Mouse (Mus musculus) limb, embryonic 10.5 days (tissue): ENCODE data around the gene AC140267.1. TPM values are rescaled to one million over a fixed set of nuclear protein-coding genes. Genes with fewer than 3 reads are reported as not detected.

ENCODE experiments used
- DNase-seq: peaks from one replicate; pipeline ENCODE4 v3.0.0-alpha.2; 2017; ENCODE audit warnings: low spot score
- H3K27ac ChIP-seq: fragments of 300-500 bp; sonication (generic); 2 replicates; pipeline ENCODE4 v1.5.1; 2016; ENCODE audit warnings: mild to moderate bottlenecking
- H3K27me3 ChIP-seq: fragments of 300-500 bp; sonication (generic); 2 replicates; pipeline ENCODE4 v1.6.1; 2016; ENCODE audit warnings: low read depth, mild to moderate bottlenecking; ENCODE audit not compliant: poor library complexity, severe bottlenecking
- H3K36me3 ChIP-seq: fragments of 300-500 bp; sonication (generic); 2 replicates; pipeline ENCODE4 v1.6.1; 2016; ENCODE audit warnings: mild to moderate bottlenecking, moderate library complexity
- H3K4me1 ChIP-seq: fragments of 300-500 bp; sonication (generic); 2 replicates; pipeline ENCODE4 v1.6.1; 2016
- H3K4me3 ChIP-seq: fragments of 300-500 bp; sonication (generic); 2 replicates; pipeline ENCODE4 v1.5.1; 2016; ENCODE audit warnings: mild to moderate bottlenecking, moderate library complexity
- H3K9me3 ChIP-seq: fragments of 300-500 bp; sonication (generic); replicated peaks from 2 replicates; pipeline ENCODE4 v1.6.1; 2016; ENCODE audit warnings: mild to moderate bottlenecking
- WGBS: fragments of 180-500 bp; shearing (Covaris S2); methylation state at CpG from one replicate; pipeline ENCODE4 v1.1.7; 2016; 5-methylcytosine and 5-hydroxymethylcytosine counted together
- polyA plus RNA-seq: library from polyadenylated mRNA; unstranded; fragments of >200 nt; fragmentation: Nextera tagmentation; extraction: Ambion mirVana; gene quantifications from 2 replicates; pipeline ENCODE4 v1.2.1, GENCODE M21; 2016

AC140267.1 gene
- polyA plus RNA-seq, 1 experiment from 2014 or later = not detected

DNA sequence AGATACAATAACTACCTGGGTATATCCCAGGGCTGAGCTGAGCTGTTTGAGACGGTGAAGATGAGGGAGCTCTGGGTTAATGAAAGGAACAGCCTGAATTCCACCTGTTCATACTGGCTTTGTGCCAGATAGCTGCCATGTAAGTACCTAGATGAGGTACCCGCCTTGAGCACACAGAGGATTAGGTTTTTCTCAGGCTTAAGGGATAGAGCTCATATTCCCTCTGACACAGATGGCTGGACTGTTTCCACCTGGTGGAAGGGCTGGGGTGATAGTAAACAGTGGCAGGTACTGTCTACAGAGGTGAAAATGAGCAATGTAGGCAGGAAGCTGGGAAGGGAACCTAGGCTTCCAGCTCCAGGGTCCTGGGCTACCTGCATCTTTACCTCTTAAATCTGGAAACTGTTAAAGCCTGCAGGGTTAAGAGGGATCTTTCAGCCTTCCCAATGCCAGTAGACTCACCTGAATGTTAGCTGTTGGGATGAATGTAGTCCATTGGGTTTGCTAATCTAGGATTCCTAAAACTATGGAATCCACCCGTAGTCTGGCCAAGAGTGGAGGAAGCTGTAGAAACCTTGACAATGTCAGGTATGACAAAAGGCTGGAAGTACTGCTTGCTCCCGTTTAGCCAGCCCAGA lies 22.1 kb downstream of the AC140267.1 start:
- WGBS = 43% methylated on average over 4 of the region's 4 CpGs
- Histone ChIP-seq H3K27ac (peak overlapping the region; percentile 62; the same call in 1 of the 2 replicates), H3K9me3 (no peaks in the 10 kb centered on the region), H3K36me3 (peaks cover 64% of the 10 kb centered on the region), H3K27me3 (no peaks in the 10 kb centered on the region), H3K4me1 (peaks cover 50% of the 10 kb centered on the region), H3K4me3 (peak overlapping the region; percentile 98)
- DNase-seq = no peak

DNA sequence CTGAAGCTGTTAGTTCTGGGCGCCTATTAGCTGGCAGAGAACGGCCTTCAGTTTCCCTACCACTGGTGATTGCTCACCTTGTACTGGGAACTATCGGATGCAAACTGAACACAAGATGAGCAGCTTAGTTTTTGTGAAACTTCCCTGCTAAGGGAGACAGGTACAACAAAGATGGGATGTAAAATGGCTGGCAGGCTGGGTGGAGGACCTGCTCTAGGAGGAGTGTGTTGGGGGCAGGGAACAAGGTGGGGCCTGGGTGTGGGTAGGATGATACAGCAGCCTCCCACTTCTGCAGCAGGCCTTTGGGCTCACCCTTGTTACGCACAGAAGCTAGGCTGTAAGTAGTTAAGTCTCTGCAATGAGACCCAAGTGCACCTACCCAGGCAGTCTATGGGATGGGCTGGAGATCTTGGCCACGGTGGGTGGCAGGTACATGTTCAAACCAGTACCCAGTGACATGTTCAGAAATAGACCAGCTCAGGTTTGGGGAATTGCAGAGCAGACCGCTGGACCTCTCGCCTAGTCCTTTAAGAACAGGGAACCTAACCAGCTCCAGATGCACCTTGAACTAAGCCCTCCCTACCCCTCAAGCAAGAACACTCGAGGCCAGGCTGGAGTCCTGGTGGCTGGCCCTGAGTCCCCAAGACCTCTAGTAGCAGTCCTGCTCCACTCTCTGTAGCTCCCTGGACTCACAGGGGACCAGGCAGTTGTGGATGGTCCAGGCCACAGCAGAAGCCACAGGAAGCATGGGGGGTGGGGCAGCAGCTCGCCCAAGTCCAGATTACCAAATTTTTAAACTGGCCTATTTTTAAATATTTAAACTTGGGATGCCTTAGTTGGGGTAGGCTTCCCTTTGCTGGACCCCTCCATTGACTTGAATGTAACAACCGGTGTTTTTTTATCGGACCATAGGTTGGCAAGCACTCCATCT lies 22.9 kb downstream of the AC140267.1 start:
- Histone ChIP-seq H3K4me1 (peaks cover 50% of the 10 kb centered on the region), H3K27ac (peak overlapping the region; percentile 62), H3K27me3 (no peaks in the 10 kb centered on the region), H3K9me3 (no peaks in the 10 kb centered on the region), H3K36me3 (peaks cover 64% of the 10 kb centered on the region), H3K4me3 (peak overlapping the region; percentile 98; the same call in 1 of the 2 replicates)
- DNase-seq = peak; percentile 45
- 59% methylated on average over 11 of the region's 11 CpGs for WGBS

DNA sequence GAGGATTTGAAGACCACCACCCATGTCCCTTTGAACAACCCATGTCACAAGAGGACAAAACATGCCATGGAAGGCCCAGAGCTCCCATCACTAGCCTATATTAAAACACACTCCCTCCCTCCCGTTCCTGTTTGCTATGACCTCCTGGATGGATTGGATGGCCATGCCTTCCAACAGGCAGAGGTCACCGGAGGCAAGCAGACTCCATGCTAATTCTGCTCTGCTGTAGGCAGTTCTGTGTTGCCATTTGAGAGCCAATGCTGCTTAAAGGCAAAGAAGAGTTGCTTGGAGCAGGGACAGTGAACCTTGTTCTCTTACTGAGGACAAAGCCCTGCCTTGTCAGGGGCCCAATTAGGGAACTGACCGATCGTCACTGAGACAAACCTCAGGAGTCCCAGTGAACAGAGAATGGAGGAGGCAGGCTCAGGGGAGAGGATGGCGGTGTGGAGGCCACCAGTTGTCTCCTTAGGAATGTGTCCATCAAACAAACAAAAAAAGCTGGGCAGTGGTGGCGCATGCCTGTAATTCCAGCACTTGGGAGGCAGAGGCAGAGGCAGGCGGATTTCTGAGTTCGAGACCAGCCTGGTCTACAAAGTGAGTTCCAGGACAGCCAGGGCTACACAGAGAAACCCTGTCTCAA lies 23.9 kb downstream of the AC140267.1 start:
- WGBS = 88% methylated on average over 8 of the region's 8 CpGs
- Histone ChIP-seq H3K27me3 (no peaks in the 10 kb centered on the region), H3K4me3 (no peak overlapping the region), H3K36me3 (peaks cover 64% of the 10 kb centered on the region), H3K4me1 (peaks cover 46% of the 10 kb centered on the region), H3K27ac (no peak overlapping the region), H3K9me3 (no peaks in the 10 kb centered on the region)
- no peak for DNase-seq

DNA sequence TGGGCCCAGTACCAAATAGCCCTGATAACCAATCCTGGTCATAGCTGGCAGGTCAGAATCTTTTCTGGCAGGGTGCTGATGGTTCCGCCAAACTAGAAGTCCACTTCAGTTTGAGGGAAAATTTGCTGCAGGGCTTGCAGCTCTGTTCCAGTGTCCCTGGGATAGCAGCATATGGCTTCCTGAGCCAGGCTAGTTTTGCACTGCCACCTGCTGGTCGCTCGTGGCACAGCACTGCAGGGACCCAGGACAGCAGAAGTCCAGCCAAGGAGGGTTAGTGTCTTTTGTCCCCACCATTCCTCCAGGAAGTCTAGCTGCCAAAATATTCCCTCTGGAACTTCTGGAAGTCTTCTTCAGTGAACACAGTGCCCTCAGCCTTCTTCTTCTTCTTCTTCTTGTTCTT lies 25.0 kb downstream of the AC140267.1 start:
- Histone ChIP-seq H3K4me3 (no peak overlapping the region), H3K4me1 (peaks cover 46% of the 10 kb centered on the region), H3K36me3 (peaks cover 64% of the 10 kb centered on the region), H3K27ac (no peak overlapping the region), H3K9me3 (no peaks in the 10 kb centered on the region), H3K27me3 (no peaks in the 10 kb centered on the region)
- DNase-seq = peak; percentile 91
- 17% methylated on average over 3 of the region's 3 CpGs for WGBS

DNA sequence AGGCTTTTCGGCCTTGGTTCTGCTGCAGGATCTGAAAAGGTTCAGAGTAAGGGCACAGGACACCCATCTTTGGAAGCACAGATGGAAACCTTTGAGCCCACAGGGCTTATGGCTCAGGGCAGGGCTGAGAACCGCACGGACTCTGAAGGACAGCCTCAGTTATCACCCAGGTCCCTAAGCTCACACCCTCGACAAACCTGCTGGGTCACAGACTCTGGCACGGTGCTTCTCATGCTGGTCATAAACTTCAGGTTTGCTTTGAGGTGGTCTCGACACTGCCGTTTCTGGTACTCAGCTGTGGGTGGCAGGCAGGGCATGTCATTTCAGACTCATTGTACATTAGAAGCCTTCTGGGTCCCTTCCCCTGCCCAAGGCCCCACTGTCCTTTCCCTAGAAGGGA lies 25.5 kb downstream of the AC140267.1 start:
- H3K27me3 ChIP-seq = no peaks in the 10 kb centered on the region
- 87% methylated on average over 7 of the region's 7 CpGs for WGBS
- H3K9me3 ChIP-seq = no peaks in the 10 kb centered on the region
- no peak overlapping the region for H3K4me3 ChIP-seq
- peaks cover 46% of the 10 kb centered on the region for H3K4me1 ChIP-seq
- H3K36me3 ChIP-seq = peaks cover 62% of the 10 kb centered on the region
- H3K27ac ChIP-seq = no peak overlapping the region
- no peak for DNase-seq

DNA sequence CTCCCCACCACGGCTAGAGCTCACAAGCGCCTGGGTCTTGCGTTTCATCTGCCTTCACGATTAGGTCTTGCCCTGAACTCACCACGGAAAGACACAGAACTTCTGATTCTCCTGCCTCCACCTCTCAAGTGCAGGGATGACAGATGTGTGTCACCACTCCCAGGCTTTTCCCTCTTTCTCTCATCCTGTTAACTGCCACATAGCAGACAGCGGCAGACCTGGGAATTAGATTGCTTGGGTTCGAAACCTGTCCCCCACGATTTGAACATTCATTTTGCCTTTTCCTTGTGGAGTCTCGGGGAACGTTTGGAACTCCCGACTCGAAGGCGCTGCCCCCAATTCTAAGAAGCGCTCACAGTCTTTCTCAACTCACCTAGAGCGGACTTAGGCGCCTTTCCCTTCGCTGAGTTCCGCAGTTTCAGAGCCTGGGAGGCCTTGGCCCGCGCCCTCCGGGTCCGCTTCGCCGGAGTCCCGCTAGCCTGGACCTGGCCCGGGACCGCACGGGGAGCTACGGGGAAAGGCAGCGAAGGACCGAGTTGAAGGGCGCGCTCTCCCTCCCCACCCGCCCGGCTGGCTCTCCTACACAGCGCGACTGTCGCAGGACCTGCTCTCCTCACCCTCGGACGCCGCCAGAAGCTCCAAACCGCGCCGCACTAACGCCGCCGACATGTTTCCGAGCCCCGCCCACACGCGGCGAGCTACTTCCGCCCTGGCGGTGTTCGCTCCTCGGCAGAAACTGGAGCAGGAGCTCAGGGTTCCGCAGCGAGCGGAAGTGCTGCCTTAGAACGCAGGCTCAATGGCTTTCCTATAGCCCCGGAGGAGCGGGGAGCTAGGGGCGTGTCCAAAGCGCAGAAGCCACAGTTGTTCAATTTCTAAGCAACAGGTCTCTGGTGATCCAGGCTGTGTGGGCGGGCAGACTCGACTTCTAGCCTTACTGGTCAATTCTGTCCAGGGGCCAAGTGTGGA lies 28.3 kb downstream of the AC140267.1 start, which contains the start of gene Rps19bp1:
Rps19bp1 (minus strand) TSS at position 706 of the 966 bp plus-strand sequence.
- DNase-seq = peak; percentile 95
- Histone ChIP-seq H3K9me3 (no peaks in the 10 kb centered on the region), H3K27ac (peak within 1 kb of the TSS; percentile 88), H3K36me3 (peaks cover 34% of the 10 kb centered on the region), H3K4me1 (peaks cover 26% of the 10 kb centered on the region), H3K4me3 (peak within 1 kb of the TSS; percentile 99), H3K27me3 (no peaks in the 10 kb centered on the region)
- WGBS = 1% methylated on average over 66 of the region's 66 CpGs

DNA sequence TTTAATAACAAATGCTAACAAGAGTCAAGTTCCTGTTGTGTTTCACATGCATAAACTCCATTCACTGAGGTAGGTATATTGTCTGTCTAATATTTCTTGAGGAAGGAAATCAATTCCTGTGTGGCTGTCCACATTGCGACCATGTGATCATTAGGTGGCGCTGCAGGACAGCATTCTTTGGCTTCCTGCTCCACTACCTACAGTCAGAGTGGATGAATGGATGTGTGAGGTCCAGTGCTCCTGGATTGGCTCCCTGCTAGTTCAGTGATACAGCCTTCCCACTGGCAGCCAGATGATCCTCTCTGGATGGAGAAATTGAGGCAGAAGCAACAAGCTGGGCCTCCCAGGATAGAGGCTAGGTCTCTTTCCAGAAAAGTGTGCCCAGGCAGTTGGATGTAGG lies 30.6 kb downstream of the AC140267.1 start:
- H3K27ac ChIP-seq = no peak overlapping the region
- H3K9me3 ChIP-seq = no peaks in the 10 kb centered on the region
- H3K4me3 ChIP-seq = no peak overlapping the region
- no peaks in the 10 kb centered on the region for H3K27me3 ChIP-seq
- H3K36me3 ChIP-seq = peaks cover 10% of the 10 kb centered on the region
- 0% methylated on average over 2 of the region's 2 CpGs for WGBS
- peaks cover 30% of the 10 kb centered on the region for H3K4me1 ChIP-seq
- peak; percentile 75 for DNase-seq

DNA sequence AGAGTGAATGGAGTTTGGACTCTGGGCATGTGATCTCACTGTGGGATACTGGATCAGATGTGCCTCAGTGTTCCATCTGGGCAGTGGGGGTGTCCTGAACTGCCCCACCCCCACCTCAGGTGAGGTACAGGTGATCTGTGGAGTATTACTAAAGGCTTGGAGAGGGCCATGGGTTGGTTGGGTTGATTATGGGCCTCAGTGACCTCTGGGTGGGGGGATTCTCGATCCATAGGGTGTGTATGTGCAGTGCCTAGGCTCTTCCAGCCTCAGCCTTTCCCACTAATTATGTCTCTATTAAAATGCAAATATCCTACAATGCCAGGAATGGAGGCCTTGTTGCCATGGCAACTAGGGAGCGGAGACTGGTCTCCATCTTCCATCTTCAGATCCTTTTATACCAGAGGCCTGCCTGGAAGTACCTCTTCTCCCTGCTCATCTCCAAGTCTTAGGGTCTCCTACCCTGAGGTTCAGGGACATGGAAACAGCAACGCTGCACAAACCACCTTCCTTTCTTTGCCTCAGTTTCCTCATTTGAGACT lies 36.3 kb downstream of the AC140267.1 start:
- Histone ChIP-seq H3K27ac (no peak overlapping the region), H3K36me3 (no peaks in the 10 kb centered on the region), H3K4me3 (no peak overlapping the region), H3K27me3 (no peaks in the 10 kb centered on the region), H3K4me1 (peaks cover 11% of the 10 kb centered on the region), H3K9me3 (no peaks in the 10 kb centered on the region)
- DNase-seq = no peak
- 76% methylated on average over 3 of the region's 3 CpGs for WGBS

DNA sequence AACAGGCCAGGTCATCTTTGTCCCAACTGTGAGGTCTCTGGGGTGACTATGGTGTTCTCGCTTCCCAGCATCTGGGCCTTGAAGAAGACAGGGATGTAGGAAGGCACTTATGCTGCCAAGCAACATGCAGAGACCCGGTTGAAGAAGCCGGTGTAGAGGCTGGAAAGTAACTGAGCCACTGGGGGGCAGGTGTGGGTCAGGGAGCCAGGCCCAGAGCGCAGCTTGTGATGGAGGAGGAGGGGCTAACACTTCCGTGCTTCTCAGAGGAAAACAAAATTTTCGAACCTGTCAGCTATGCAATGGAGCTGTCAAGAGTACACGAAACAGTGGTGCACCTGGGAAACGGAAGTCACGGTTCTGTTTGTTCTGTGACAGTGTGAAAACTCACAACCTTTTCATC lies 41.5 kb downstream of the AC140267.1 start:
- Histone ChIP-seq H3K36me3 (no peaks in the 10 kb centered on the region), H3K27ac (no peak overlapping the region), H3K4me1 (no peaks in the 10 kb centered on the region), H3K9me3 (no peaks in the 10 kb centered on the region), H3K27me3 (peaks cover 9% of the 10 kb centered on the region), H3K4me3 (no peak overlapping the region)
- no peak for DNase-seq
- WGBS = 47% methylated on average over 9 of the region's 9 CpGs

DNA sequence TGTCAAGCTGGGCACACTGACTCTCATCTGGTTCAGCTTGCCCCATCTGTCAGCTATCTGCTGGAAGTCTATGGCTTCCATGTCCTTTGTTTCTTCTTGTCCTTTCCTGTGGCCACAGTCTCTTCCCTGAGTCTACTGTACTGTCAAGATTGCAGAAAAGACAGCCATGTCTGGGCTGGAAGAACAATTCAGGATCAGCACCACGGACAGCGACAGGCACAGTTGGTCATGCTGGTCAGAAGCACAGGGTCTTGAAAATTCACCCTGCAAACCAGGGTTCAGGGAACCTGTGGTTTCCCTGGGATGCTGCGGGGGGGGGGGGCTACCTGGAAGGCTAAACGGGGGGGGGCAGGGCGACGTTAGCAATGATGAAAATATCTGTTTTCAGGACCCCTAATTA lies 42.0 kb downstream of the AC140267.1 start:
- H3K9me3 ChIP-seq = no peaks in the 10 kb centered on the region
- 1% methylated on average over 6 of the region's 6 CpGs for WGBS

DNA sequence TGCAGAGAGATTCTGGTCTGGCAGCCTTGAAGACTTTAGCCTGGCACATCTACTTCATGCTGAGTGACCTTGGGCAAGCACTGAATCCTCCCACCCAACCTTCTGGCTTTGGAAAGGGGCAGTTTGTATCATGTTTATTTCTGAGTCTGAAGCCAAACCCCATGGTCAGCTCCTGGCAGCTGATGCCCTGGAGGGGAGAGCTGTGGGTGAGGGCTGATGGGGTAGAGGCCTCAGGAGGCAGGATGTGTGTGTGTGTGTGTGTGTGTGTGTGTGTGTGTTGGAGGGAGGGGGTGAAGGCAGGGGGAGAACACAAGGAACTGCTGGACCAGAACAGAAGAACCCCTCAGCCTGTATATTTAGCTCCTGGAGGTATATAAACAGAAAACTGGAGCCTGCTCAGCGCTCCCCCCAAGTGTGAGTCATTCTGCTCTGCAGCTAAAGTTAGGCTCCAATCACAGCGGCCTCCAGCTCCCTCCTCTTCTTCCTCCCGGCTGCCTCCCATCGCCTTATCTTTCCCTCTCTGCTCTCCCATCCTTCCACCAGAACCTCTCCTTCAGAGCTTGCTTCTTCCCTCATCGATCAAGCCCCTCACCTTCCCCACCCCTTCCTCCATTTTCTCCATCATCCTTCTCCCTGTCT lies 42.6 kb downstream of the AC140267.1 start:
- WGBS = 82% methylated on average over 5 of the region's 5 CpGs
- no peak for DNase-seq
- H3K27me3 ChIP-seq = peaks cover 20% of the 10 kb centered on the region

More for the DNA sequence above, 42.0 kb downstream of the AC140267.1 start:
- peaks cover 14% of the 10 kb centered on the region for H3K27me3 ChIP-seq
- no peaks in the 10 kb centered on the region for H3K36me3 ChIP-seq
- H3K4me3 ChIP-seq = no peak overlapping the region
- H3K4me1 ChIP-seq = no peaks in the 10 kb centered on the region
- peak; percentile 92 for DNase-seq
- no peak overlapping the region for H3K27ac ChIP-seq

More for the DNA sequence above, 42.6 kb downstream of the AC140267.1 start:
- no peak overlapping the region for H3K4me3 ChIP-seq
- no peaks in the 10 kb centered on the region for H3K9me3 ChIP-seq
- no peaks in the 10 kb centered on the region for H3K36me3 ChIP-seq
- H3K27ac ChIP-seq = no peak overlapping the region
- H3K4me1 ChIP-seq = no peaks in the 10 kb centered on the region
